Mouse (Mus musculus) adrenal gland (tissue): ENCODE measurements around the gene Iscu.

Source experiments
- intact Hi-C: fragments of 180-260 bp; cut with DNase I; formaldehyde crosslinking; loops from one replicate; pipeline ENCODE4 v1.15.1; 2025

The Iscu gene

GRCm38 (mm10) chr5:113811824-113812420 lies 39.4 kb downstream of the Iscu start:
- intact Hi-C loops: loop anchor here (10.0 kb wide), 2 partner anchors 77 to 447 kb away; partner anchors contain the start of gene Ficd

DNA sequence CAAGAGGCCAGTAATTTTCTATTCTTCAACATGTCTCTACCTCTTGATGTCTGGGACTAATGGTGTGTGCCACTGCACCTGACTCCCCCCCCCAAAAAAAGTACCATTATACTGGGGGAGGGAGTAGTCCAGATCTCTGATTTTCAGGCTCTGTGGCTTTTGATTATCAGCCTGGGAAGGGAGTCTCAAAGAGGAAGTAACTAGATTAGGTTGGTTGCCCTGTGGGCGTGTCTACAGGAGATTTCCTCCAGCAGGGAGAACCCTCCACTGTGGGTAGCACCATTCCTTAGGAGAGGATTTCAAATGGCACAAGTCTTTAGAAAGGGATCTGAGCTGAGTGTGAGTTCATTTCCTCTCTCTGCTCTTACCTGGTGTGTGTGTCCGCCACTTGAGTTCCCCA lies 40.1 kb downstream of the Iscu start:
- intact Hi-C loops: loop anchor here (10.0 kb wide), 2 partner anchors 78 to 448 kb away; partner anchors contain the start of gene Ficd

GRCm38 (mm10) chr5:113813608-113814007 lies 41.1 kb downstream of the Iscu start:
- intact Hi-C loops: loop anchor here (10.0 kb wide), 2 partner anchors 79 to 449 kb away; partner anchors contain the start of gene Ficd

DNA sequence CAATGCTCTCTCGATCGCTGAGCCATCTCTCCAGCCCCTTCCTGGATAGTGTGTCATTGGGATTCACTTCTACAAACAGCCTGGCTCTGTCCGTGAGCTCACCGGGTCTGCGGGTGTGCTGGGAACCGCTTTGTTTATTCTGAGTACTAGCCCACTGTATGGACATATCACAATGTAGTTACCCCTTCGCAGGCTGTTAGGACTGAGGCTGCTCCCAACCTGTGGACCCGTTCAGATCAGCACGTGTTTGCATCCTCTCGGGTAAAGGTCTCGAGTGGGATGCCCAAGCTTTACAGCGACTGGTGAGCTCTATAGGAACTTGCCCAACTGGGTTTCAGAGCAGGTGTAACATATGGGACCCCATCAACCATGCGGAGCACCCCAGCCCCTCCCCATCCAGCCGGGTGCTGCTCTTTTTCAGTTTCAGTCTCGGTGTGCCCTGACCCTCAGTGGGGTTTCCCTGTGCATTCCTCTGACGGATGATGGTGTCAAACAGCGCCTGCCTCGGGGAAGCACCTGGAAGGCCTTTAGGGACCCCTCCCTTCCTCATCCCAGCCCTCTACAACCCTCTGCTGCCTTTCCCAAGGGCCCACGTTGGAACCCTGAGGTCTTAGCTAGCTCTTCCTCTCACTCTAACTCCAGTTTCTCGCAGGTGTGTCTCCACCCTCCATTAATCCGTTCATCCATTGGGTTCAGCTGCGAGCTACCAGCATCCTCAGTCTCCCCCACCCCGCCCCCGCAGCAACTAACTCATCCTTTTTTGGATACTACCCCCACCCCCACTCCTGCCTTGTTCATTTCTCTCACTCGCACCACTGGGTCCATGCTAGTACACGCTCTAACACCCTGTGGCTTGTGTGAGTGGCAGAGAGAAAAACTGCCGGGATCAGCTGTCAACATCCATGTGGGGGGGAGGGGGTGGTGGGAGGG lies 41.8 kb downstream of the Iscu start:
- intact Hi-C loops: loop anchor here (1.0 to 10.0 kb wide), 3 partner anchors 41 to 450 kb away; partner anchors contain the start of gene Ficd

GRCm38 (mm10) chr5:113815041-113815389 lies 42.5 kb downstream of the Iscu start:
- intact Hi-C loops: loop anchor here (1.0 to 10.0 kb wide), 3 partner anchors 42 to 450 kb away; partner anchors contain the start of gene Ficd

GRCm38 (mm10) chr5:113815638-113816152 lies 43.1 kb downstream of the Iscu start:
- intact Hi-C loops: loop anchor here (1.0 to 10.0 kb wide), 3 partner anchors 42 to 451 kb away; partner anchors contain the start of gene Ficd

DNA sequence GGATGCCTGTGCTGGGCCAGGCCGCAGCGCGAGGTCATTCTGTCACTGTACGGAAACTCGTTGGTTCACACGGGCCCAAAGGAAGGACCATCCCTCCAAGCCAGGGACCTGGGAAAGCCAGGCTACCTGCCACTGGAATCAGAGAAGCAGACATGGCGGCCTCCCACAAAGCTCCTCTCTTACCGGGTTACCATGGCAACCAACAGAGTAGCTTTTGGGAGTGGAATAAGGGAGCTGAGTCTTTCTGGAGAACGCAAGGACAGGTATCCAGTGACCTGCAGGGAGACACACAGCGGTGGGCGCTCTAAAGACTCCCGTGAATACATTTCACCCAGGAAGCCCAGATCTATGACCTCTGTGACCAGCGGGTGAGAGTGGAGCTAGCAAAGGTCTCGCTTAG lies 46.0 kb downstream of the Iscu start:
- intact Hi-C loops: loop anchor here (10.0 kb wide), 2 partner anchors 84 to 454 kb away; partner anchors contain the start of gene Ficd

- intact Hi-C loops: loop anchor here (10.0 kb wide), 1 partner anchor 349 kb away; no protein-coding TSS in a partner anchor
These were observed 51.7 kb downstream of the Iscu start for GRCm38 (mm10) chr5:113824228-113824627.

- intact Hi-C loops: loop anchor here (10.0 kb wide), 1 partner anchor 351 kb away; no protein-coding TSS in a partner anchor
These were observed 53.0 kb downstream of the Iscu start for GRCm38 (mm10) chr5:113825558-113825957.

GRCm38 (mm10) chr5:113826619-113827018 lies 54.1 kb downstream of the Iscu start:
- intact Hi-C loops: loop anchor here (10.0 kb wide), 1 partner anchor 352 kb away; no protein-coding TSS in a partner anchor
